Mouse (Mus musculus) testis, adult 2 months (tissue): Measurements from ENCODE around the gene Gpr65.

Experiments used
- CTCF ChIP-seq: fragments of 200-500 bp; IDR thresholded peaks from 2 replicates; pipeline ENCODE4 v1.5.1; 2012; ENCODE audit warnings: low read depth, mild to moderate bottlenecking, inconsistent platforms, low read length, moderate library complexity; ENCODE audit not compliant: control insufficient read depth, insufficient read depth, insufficient replicate concordance
- POLR2A ChIP-seq: fragments of 200-500 bp; IDR thresholded peaks from 2 replicates; pipeline ENCODE4 v1.6.1; 2012; ENCODE audit warnings: low read depth, mild to moderate bottlenecking, inconsistent platforms, low read length, moderate library complexity; ENCODE audit not compliant: control insufficient read depth

DNA sequence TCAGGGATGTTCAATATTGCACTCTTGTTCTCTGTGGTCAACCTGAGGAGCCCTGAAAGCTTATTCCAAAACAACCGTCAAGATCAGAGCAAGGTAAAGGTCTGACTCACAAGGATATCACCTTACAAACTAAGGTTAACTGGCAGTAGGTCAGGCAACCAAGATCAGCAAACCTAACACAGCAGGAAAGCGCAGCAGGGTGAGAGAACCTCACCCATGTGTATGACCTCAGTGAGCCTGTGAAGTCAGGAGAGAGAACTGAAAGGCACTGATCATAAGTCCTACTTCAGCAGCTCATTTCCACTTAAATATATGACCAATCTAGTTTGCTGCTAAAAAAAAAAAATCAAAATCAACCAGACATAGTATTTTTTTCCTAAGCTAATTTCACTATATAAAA lies 16.0 kb upstream of the Gpr65 start:
- TF ChIP-seq CTCF (no peak), POLR2A (no peak)
